Mouse (Mus musculus) embryonic facial prominence, embryonic 11.5 days (tissue): Measurements from ENCODE around the gene Gm42674. TPM values are rescaled to one million over a fixed set of nuclear protein-coding genes. Genes with fewer than 3 reads are reported as not detected.

Experiments
- ATAC-seq: fragments of 200-750 bp; cut with Nextera tagmentation; replicated peaks from 2 replicates; pipeline ENCODE4 v1.8.0; 2017; ENCODE audit warnings: low read depth; ENCODE audit not compliant: insufficient number of reproducible peaks, low FRiP score, low TSS enrichment
- DNase-seq: peaks from one replicate; pipeline ENCODE4 v3.0.0-alpha.2; 2015; ENCODE audit warnings: low spot score
- H3K27ac ChIP-seq: fragments of 300-500 bp; sonication (generic); replicated peaks from 2 replicates; pipeline ENCODE4 v1.5.1; 2014; ENCODE audit warnings: mild to moderate bottlenecking, low read depth, low read length, control low read depth
- H3K27me3 ChIP-seq: fragments of 300-500 bp; sonication (generic); 2 replicates; pipeline ENCODE4 v1.6.1; 2014; ENCODE audit warnings: mild to moderate bottlenecking, low read length, moderate library complexity, mixed read lengths; ENCODE audit not compliant: control insufficient read depth, insufficient read depth
- H3K36me3 ChIP-seq: fragments of 300-500 bp; sonication (generic); replicated peaks from 2 replicates; pipeline ENCODE4 v1.6.1; 2014; ENCODE audit warnings: low read depth, mild to moderate bottlenecking, low read length, moderate library complexity, mixed read lengths; ENCODE audit not compliant: control insufficient read depth, insufficient read depth
- H3K4me1 ChIP-seq: fragments of 300-500 bp; sonication (generic); 2 replicates; pipeline ENCODE4 v1.6.1; 2014; ENCODE audit warnings: low read length, mixed read lengths; ENCODE audit not compliant: control insufficient read depth, insufficient read depth
- H3K4me2 ChIP-seq: fragments of 300-500 bp; sonication (generic); 2 replicates; pipeline ENCODE4 v1.6.1; 2014; ENCODE audit warnings: low read depth, mild to moderate bottlenecking, control low read depth, low read length, moderate library complexity
- H3K4me3 ChIP-seq: fragments of 300-500 bp; sonication (generic); 2 replicates; pipeline ENCODE4 v1.5.1; 2014; ENCODE audit warnings: low read depth, low read length, control low read depth
- H3K9ac ChIP-seq: fragments of 300-500 bp; sonication (generic); replicated peaks from 2 replicates; pipeline ENCODE4 v1.6.1; 2014; ENCODE audit warnings: mild to moderate bottlenecking, control low read depth, low read length
- H3K9me3 ChIP-seq: fragments of 300-500 bp; sonication (generic); replicated peaks from 2 replicates; pipeline ENCODE4 v1.6.1; 2016; ENCODE audit warnings: mild to moderate bottlenecking, low read length, inconsistent platforms, mixed read lengths; ENCODE audit not compliant: control insufficient read depth
- WGBS: fragments of 180-500 bp; shearing (Covaris S2); extraction: QIAGEN DNeasy Blood & Tissue Kit; methylation state at CpG from one replicate; pipeline ENCODE4 v1.1.7; 2014; 5-methylcytosine and 5-hydroxymethylcytosine counted together
- polyA plus RNA-seq: library from polyadenylated mRNA; unstranded; fragments of >200 nt; fragmentation: Nextera tagmentation; extraction: Ambion mirVana; gene quantifications from 2 replicates; pipeline ENCODE4 v1.2.1, GENCODE M21; 2014

Gene Gm42674
- polyA plus RNA-seq, 1 experiment from 2014 or later: not detected

DNA sequence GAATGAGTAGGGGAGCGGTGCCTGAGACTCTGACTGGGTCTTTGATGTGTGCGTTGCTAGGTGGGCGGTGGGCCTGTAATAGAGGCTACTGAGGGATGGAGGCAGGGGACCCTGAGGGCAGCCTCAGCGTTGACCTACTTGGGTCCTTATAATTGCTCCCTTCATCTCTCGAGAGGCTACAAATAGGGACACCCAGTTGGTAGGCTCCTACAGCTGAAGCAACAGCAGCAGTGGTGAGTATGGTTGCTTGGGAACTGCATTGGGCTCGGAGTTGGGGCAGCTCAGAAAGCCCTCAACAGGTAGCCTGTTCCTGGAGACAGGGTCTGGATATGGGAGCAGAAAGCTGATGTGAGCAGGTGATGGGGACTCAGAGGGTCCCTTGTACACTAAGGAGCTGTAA, 1.7 kb upstream of the Gm42674 start:
- Histone ChIP-seq H3K4me1 (no peaks in the 10 kb centered on the region; the same call in 1 of the 2 replicates), H3K27me3 (no peaks in the 10 kb centered on the region), H3K36me3 (no peaks in the 10 kb centered on the region), H3K27ac (no peak overlapping the region), H3K9ac (no peak overlapping the region), H3K9me3 (no peaks in the 10 kb centered on the region; the same call in 1 of the 2 replicates), H3K4me3 (no peak overlapping the region), H3K4me2 (no peak overlapping the region)
- ATAC-seq (no peak), DNase-seq (no peak)
- WGBS: 79% methylated on average over 6 of the region's 6 CpGs

DNA sequence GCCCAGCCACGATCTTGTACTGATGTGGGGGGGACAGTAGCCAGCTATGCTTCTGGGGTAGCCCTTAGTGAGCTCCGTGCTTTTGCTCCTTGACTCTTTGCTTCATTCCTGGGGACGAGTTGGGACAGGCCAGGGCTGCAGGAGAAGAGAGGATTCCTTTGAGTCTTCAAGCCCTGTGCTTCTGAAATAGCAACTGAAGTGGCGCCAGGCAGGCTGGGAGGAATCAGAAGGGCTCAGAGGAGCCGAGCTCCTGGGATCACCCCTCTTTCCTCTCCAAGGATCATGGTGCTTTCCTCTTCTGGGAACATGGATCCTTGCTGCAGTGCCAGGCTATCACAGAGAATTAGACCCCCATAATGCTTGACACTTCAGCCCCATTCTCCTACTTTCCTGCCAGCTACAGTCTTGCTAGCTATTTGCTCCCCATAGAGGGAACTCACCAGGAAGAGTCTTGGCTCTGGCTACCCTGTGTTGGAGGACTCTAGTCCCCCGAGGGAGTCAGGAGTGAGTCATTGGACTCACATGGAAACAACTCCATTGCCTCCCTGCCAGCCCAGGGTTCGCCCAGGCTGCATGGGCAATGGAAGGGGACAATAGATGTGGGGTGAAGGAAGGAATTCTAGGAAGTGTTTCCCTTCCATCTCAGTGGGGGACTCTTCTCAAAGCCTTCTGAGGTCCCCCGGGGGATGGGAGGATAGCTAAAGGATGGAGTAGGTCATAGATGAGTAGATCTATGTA, 1.1 kb upstream of the Gm42674 start:
- H3K4me2 ChIP-seq: no peak overlapping the region
- H3K27ac ChIP-seq: no peak overlapping the region
- no peak overlapping the region for H3K9ac ChIP-seq
- DNase-seq: no peak
- H3K36me3 ChIP-seq: no peaks in the 10 kb centered on the region
- no peaks in the 10 kb centered on the region for H3K27me3 ChIP-seq
- no peaks in the 10 kb centered on the region for H3K9me3 ChIP-seq
- ATAC-seq: no peak
- WGBS: 76% methylated on average over 8 of the region's 8 CpGs
- H3K4me1 ChIP-seq: no peaks in the 10 kb centered on the region; the same call in 1 of the 2 replicates
- no peak overlapping the region for H3K4me3 ChIP-seq

DNA sequence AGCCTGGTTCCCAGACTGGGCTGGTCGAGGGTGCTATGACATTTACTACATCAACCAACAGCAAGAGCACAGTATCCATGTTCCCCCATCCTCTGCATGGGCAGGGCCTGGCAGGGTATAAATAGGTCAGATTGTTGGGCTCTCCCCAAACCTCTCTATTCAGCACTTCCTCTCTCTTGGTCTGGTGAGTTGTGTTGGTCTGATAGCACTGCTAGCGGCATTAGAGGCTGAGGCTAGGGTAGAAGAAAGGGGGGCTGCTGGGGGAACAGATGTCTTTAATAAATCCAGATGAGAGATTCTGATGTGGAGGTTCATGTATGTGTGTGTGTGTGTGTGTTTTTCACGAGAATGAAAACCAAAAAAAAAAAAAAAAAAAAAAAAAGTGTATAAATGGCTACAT, 1.9 kb downstream of the Gm42674 start, which contains the start of gene S100a4:
Gene S100a4, plus strand, starts transcription at position 149 of the 400 bp plus-strand sequence.
- Histone ChIP-seq H3K36me3 (no peaks in the 10 kb centered on the region), H3K27ac (peak within 1 kb of the TSS; percentile 56), H3K27me3 (no peaks in the 10 kb centered on the region), H3K9me3 (no peaks in the 10 kb centered on the region), H3K9ac (no peak within 1 kb of the TSS), H3K4me3 (no peak within 1 kb of the TSS), H3K4me1 (no peaks in the 10 kb centered on the region; the same call in 1 of the 2 replicates), H3K4me2 (no peak within 1 kb of the TSS)
- DNase-seq: peak; percentile 68
- 0 out of 2 replicates have a peak, but pooled peaks have one; percentile 47 for ATAC-seq
- WGBS: 44% methylated on average over 3 of the region's 3 CpGs

DNA sequence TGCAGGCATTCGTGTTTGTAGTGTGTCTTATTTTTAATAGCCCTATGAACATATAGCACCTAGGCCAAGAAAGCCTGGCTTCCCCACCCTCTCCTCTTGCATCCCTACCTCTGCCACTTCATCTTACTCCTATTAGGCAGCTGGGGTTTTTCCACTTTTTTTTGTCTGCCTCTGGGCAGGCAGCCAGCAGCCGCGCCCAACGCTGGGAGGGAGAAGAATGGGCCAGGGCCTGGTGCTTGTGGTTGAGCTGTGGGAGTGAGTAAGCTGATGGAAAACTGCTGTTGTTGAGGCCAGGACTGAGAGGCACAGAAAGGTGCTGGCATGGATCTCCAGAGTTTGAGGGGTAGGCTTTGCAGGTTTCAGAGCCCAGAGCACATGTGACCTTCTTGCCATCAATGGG, 2.7 kb downstream of the Gm42674 start:
- DNase-seq (peak; percentile 42), ATAC-seq (no peak)
- no peak overlapping the region for H3K4me2 ChIP-seq
- no peaks in the 10 kb centered on the region for H3K9me3 ChIP-seq
- no peak overlapping the region for H3K4me3 ChIP-seq
- H3K36me3 ChIP-seq: no peaks in the 10 kb centered on the region
- no peaks in the 10 kb centered on the region; the same call in 1 of the 2 replicates for H3K4me1 ChIP-seq
- H3K27me3 ChIP-seq: no peaks in the 10 kb centered on the region
- H3K27ac ChIP-seq: peak overlapping the region; percentile 56; the same call in 1 of the 2 replicates
- no peak overlapping the region for H3K9ac ChIP-seq
- 59% methylated on average over 4 of the region's 4 CpGs for WGBS

DNA sequence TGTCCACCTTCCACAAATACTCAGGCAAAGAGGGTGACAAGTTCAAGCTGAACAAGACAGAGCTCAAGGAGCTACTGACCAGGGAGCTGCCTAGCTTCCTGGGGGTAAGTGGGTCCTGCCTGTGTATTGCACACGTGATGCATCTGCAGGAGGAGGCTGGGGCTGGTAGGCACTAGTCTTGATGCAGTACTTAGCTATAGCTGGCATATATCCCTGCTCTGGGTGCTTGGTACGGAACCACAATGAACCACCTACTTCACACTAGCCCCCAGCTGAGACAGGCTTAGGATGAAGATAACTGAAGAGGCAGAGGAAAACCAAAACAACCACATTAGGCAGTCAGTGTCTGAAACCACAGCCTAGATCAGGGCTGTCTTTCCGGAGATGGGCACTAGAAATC, 3.3 kb downstream of the Gm42674 start:
- Histone ChIP-seq H3K27me3 (no peaks in the 10 kb centered on the region), H3K36me3 (no peaks in the 10 kb centered on the region), H3K27ac (no peak overlapping the region; the same call in 1 of the 2 replicates), H3K4me2 (no peak overlapping the region), H3K4me1 (no peaks in the 10 kb centered on the region; the same call in 1 of the 2 replicates), H3K9ac (no peak overlapping the region), H3K9me3 (no peaks in the 10 kb centered on the region), H3K4me3 (no peak overlapping the region)
- DNase-seq (no peak), ATAC-seq (no peak)
- 80% methylated on average over 3 of the region's 3 CpGs for WGBS

DNA sequence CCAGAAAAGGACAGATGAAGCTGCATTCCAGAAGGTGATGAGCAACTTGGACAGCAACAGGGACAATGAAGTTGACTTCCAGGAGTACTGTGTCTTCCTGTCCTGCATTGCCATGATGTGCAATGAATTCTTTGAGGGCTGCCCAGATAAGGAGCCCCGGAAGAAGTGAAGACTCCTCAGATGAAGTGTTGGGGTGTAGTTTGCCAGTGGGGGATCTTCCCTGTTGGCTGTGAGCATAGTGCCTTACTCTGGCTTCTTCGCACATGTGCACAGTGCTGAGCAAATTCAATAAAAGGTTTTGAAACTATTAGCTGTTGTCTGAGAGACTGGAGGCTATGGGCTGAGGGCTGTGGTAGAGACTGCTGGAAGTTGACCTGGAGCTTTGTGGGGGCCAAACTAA, 4.0 kb downstream of the Gm42674 start:
- WGBS: 72% methylated on average over 2 of the region's 2 CpGs
- no peak overlapping the region for H3K4me3 ChIP-seq
- no peak for DNase-seq
- no peak overlapping the region for H3K9ac ChIP-seq
- H3K4me2 ChIP-seq: no peak overlapping the region
- H3K9me3 ChIP-seq: no peaks in the 10 kb centered on the region
- no peaks in the 10 kb centered on the region for H3K27me3 ChIP-seq
- no peaks in the 10 kb centered on the region; the same call in 1 of the 2 replicates for H3K4me1 ChIP-seq
- no peak for ATAC-seq
- peak overlapping the region; percentile 69 for H3K27ac ChIP-seq
- no peaks in the 10 kb centered on the region for H3K36me3 ChIP-seq

DNA sequence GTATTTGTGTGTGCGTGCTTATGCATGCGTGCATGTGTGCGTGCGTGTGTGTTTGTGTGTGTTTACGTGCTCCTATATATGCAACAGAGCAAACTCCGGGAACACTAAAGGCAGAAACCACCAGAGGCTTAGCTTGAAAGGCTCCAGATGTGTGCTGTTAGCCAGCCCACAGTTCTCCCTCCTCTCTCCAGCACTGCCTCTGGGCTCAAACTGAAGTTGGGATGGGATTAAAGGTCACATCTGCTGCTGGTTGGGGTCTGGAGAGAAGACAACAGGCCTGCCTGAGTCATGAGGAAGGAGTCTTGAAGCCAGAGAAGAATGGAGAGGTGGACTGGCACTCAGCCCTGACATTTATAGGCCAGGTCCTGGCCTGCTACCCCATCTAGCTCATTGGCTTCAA, 4.5 kb downstream of the Gm42674 start:
- Histone ChIP-seq H3K36me3 (no peaks in the 10 kb centered on the region), H3K27me3 (no peaks in the 10 kb centered on the region), H3K4me3 (no peak overlapping the region), H3K4me1 (no peaks in the 10 kb centered on the region; the same call in 1 of the 2 replicates), H3K27ac (peak overlapping the region; percentile 69; the same call in 1 of the 2 replicates), H3K9me3 (no peaks in the 10 kb centered on the region), H3K9ac (no peak overlapping the region), H3K4me2 (no peak overlapping the region)
- WGBS: 55% methylated on average over 6 of the region's 6 CpGs
- ATAC-seq (peak; percentile 41), DNase-seq (peak; percentile 88)

DNA sequence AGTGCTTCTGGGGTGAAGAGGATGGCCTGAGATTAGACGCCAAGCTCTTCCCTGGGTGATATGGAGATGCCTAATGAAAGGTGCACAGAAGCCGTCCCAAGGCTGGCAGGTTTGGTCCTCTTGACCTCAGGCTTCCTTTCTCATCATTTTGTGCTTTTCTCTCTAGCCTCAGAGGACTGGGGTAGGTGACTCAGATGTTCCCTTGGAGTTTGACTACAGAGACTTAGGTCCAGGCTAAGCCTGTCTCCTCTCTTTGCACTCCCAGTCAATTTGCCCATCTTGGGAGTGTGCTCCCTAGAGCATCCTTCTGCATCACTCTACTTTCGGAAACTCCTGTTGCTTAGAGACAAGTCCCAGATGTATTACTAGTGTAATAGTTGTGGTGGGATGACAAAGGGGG, 5.7 kb downstream of the Gm42674 start:
- no peaks in the 10 kb centered on the region for H3K27me3 ChIP-seq
- DNase-seq: no peak
- H3K9ac ChIP-seq: no peak overlapping the region
- H3K9me3 ChIP-seq: no peaks in the 10 kb centered on the region
- H3K4me1 ChIP-seq: no peaks in the 10 kb centered on the region; the same call in 1 of the 2 replicates
- H3K4me3 ChIP-seq: no peak overlapping the region
- H3K4me2 ChIP-seq: no peak overlapping the region
- H3K27ac ChIP-seq: no peak overlapping the region
- ATAC-seq: no peak
- H3K36me3 ChIP-seq: no peaks in the 10 kb centered on the region
- WGBS: 85% methylated on average over 3 of the region's 3 CpGs
